Mouse (Mus musculus): ENCODE measurements around the gene Myo3b. TPM values are rescaled to one million over a fixed set of nuclear protein-coding genes. Genes with fewer than 3 reads are reported as not detected.

Gene Myo3b
- polyA plus RNA-seq, 1 experiment, result not detected

GRCm38 (mm10) chr2:70126330-70126729, 87.4 kb downstream of the Myo3b start:
- Histone ChIP-seq H3K9me3 (no peaks in the 10 kb centered on the region), H3K4me3 (replicated peaks) (no peak overlapping the region), H3K27me3 (replicated peaks) (peaks cover 27% of the 10 kb centered on the region), H3K4me1 (peaks cover 10% of the 10 kb centered on the region), H3K36me3 (replicated peaks; ENCODE audit: low read length) (no peaks in the 10 kb centered on the region)
- TF ChIP-seq FLI1 (IDR thresholded peaks at IDR 0.05; ENCODE audit: low read length) (no peak), GATA1 (IDR thresholded peaks at IDR 0.05; ENCODE audit: borderline replicate concordance, low read length) (no peak)

DNA sequence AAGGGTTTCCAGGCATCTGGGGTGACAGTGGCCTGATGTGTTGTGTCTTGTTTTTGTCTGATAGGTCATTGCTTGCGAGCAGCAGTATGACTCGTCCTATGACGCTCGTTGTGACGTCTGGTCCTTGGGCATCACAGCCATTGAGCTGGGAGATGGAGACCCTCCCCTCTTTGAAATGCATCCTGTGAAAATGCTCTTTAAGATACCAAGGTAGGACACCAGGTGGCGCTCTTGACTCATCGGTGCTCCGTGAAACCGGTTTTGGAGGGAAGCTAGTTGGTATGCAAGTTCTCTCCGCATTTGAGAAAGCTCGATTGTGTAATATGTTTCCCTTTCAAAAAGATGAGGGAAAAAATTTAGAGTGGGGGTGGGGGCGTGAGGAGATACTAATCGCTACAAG, 87.9 kb downstream of the Myo3b start:
- no peak for TF ChIP-seq FLI1 (IDR thresholded peaks at IDR 0.05; ENCODE audit: low read length)
- Histone ChIP-seq H3K9me3 (no peaks in the 10 kb centered on the region), H3K36me3 (replicated peaks; ENCODE audit: low read length) (no peaks in the 10 kb centered on the region), H3K4me3 (replicated peaks) (no peak overlapping the region), H3K4me1 (peaks cover 10% of the 10 kb centered on the region), H3K27me3 (replicated peaks) (peaks cover 31% of the 10 kb centered on the region)

DNA sequence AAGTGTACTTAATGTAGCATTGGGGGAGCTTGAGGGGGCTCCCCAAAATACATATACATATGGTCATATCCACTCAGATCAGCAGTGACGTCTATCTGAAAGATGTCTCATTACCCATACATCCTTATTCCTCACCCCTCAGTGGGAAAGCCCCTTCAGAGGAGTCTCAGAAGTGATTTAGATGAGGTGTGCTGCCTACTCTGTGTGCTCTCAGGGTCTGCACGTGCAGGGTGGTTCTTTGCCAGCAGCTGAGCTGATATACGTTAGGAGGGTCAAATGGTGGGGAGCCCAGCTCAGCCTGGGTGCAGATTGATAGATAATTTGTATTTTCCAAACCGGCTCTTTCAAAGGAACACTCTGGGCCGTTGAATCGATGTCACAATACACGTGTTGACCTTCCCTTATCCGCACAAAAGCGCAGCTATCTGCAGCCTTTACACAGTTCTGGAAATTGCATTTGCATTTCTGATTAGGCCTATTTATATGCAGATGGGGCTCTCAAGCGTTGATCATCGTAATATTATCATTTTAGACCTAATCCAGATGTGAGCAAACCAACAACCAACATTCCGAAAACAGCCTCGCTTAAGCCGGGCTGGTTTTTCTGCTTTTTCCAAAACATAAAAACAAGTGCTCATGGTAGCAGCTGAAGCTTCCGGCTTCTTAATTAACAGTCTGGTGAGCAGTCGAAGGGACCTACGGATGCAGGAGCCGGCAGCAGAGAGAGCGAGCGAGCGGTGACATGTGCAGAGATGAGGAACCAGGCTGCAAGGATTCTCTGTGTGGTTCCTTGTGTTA, 88.6 kb downstream of the Myo3b start:
- Histone ChIP-seq H3K36me3 (replicated peaks; ENCODE audit: low read length) (no peaks in the 10 kb centered on the region), H3K4me1 (peaks cover 10% of the 10 kb centered on the region), H3K4me3 (replicated peaks) (no peak overlapping the region), H3K9me3 (no peaks in the 10 kb centered on the region), H3K27me3 (replicated peaks) (peaks cover 31% of the 10 kb centered on the region)
- TF ChIP-seq GATA1 (IDR thresholded peaks at IDR 0.05; ENCODE audit: borderline replicate concordance, low read length) (no peak), FLI1 (IDR thresholded peaks at IDR 0.05; ENCODE audit: low read length) (no peak)

DNA sequence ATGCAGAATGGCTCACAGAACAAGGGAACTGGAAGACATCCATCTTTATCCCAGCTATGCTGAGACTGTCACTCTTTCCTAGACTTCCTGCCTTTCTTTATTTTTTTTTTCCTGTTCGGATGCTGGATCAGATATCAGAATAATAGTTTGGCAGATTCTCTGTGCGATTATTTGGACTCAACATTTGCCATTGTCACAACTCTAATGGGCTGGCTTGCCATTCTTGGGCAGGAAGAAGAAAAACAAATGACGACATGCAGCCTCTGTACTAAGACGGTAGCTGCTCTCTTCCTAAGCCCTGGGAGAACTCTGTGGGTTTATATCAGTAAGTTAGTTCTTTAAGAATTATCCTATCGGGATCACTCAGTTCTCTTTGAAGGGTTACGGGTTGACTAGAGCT, 89.7 kb downstream of the Myo3b start:
- Histone ChIP-seq H3K27me3 (replicated peaks) (peaks cover 32% of the 10 kb centered on the region), H3K36me3 (replicated peaks; ENCODE audit: low read length) (no peaks in the 10 kb centered on the region), H3K4me1 (peaks cover 10% of the 10 kb centered on the region), H3K4me3 (replicated peaks) (no peak overlapping the region), H3K9me3 (no peaks in the 10 kb centered on the region)
- no peak for TF ChIP-seq FLI1 (IDR thresholded peaks at IDR 0.05; ENCODE audit: low read length)
- no peak for TF ChIP-seq GATA1 (IDR thresholded peaks at IDR 0.05; ENCODE audit: borderline replicate concordance, low read length)

- Histone ChIP-seq H3K36me3 (replicated peaks; ENCODE audit: low read length) (no peaks in the 10 kb centered on the region), H3K9me3 (no peaks in the 10 kb centered on the region), H3K27me3 (replicated peaks) (peaks cover 32% of the 10 kb centered on the region), H3K4me3 (replicated peaks) (no peak overlapping the region), H3K4me1 (peaks cover 10% of the 10 kb centered on the region)
- no peak for TF ChIP-seq FLI1 (IDR thresholded peaks at IDR 0.05; ENCODE audit: low read length)
- no peak for TF ChIP-seq GATA1 (IDR thresholded peaks at IDR 0.05; ENCODE audit: borderline replicate concordance, low read length)
These were observed 90.6 kb downstream of the Myo3b start for GRCm38 (mm10) chr2:70129566-70129965.

DNA sequence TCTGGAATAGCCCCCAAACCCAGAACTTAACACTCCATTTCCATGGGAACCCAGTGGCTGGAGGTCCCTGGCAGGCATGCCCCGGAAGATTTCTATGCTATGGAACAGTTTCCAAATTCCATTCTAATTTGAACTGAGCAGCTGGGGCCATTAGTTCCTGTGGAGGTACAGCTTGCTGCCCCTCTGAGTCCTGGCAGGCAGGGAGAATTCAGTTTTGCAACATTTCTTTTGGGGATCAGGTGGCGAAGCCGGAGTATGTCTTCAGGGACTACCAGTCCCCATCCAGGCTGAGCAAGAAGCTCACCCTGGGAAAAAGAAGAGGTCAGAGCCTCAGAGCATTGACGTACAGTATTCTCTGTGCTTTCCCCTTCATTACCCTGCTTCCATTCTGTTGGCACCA, 94.4 kb downstream of the Myo3b start:
- Histone ChIP-seq H3K4me1 (no peaks in the 10 kb centered on the region), H3K36me3 (replicated peaks; ENCODE audit: low read length) (no peaks in the 10 kb centered on the region), H3K27me3 (replicated peaks) (peaks cover 18% of the 10 kb centered on the region), H3K4me3 (replicated peaks) (no peak overlapping the region), H3K9me3 (no peaks in the 10 kb centered on the region)
- TF ChIP-seq GATA1 (IDR thresholded peaks at IDR 0.05; ENCODE audit: borderline replicate concordance, low read length) (no peak), FLI1 (IDR thresholded peaks at IDR 0.05; ENCODE audit: low read length) (no peak)

- Histone ChIP-seq H3K36me3 (replicated peaks; ENCODE audit: low read length) (no peaks in the 10 kb centered on the region), H3K4me3 (replicated peaks) (no peak overlapping the region), H3K9me3 (0 out of 2 replicates have a peak, but pooled peaks cover 5% of the 10 kb centered on the region), H3K4me1 (no peaks in the 10 kb centered on the region), H3K27me3 (replicated peaks) (peaks cover 3% of the 10 kb centered on the region)
- no peak for TF ChIP-seq GATA1 (IDR thresholded peaks at IDR 0.05; ENCODE audit: borderline replicate concordance, low read length)
- TF ChIP-seq FLI1 (IDR thresholded peaks at IDR 0.05; ENCODE audit: low read length), result no peak
These were observed 98.5 kb downstream of the Myo3b start for GRCm38 (mm10) chr2:70137226-70137998.

GRCm38 (mm10) chr2:70143543-70144188, 104.7 kb downstream of the Myo3b start:
- H3K4me3 ChIP-seq (replicated peaks), result peak overlapping the region; percentile 64
- TF ChIP-seq FLI1 (IDR thresholded peaks at IDR 0.05; ENCODE audit: low read length), result no peak
- no peak for TF ChIP-seq GATA1 (IDR thresholded peaks at IDR 0.05; ENCODE audit: borderline replicate concordance, low read length)

GRCm38 (mm10) chr2:70146993-70147581, 108.2 kb downstream of the Myo3b start:
- TF ChIP-seq FLI1 (IDR thresholded peaks at IDR 0.05; ENCODE audit: low read length), result no peak
- no peak for TF ChIP-seq GATA1 (IDR thresholded peaks at IDR 0.05; ENCODE audit: borderline replicate concordance, low read length)
- Histone ChIP-seq H3K9me3 (no peaks in the 10 kb centered on the region), H3K4me3 (replicated peaks) (peak overlapping the region; percentile 73), H3K4me1 (no peaks in the 10 kb centered on the region; the same call in 1 of the 2 replicates), H3K36me3 (replicated peaks; ENCODE audit: low read length) (no peaks in the 10 kb centered on the region), H3K27me3 (replicated peaks) (peaks cover 4% of the 10 kb centered on the region)

More at GRCm38 (mm10) chr2:70143543-70144188, 104.7 kb downstream of the Myo3b start:
- Histone ChIP-seq H3K9me3 (0 out of 2 replicates have a peak, but pooled peaks cover 5% of the 10 kb centered on the region), H3K27me3 (replicated peaks) (peaks cover 4% of the 10 kb centered on the region), H3K4me1 (no peaks in the 10 kb centered on the region; the same call in 1 of the 2 replicates), H3K36me3 (replicated peaks; ENCODE audit: low read length) (no peaks in the 10 kb centered on the region)

Data from megakaryocyte, embryonic 14.5 days (primary cell).